Mouse (Mus musculus) brown adipose tissue, adult 24 weeks (tissue): ENCODE measurements at regions not wholly inside any gene's neighbourhood (a gene's known extent, or its start where the extent isn't known, plus 50 kb on each side); places are given as distances from the start of the nearest gene placed in this dataset.

Experiments used
- H3K27ac ChIP-seq: fragments of 200-500 bp; replicated peaks from 2 replicates; pipeline ENCODE4 v1.5.1; 2012; ENCODE audit warnings: low read depth, mild to moderate bottlenecking, low read length
- H3K4me1 ChIP-seq: fragments of 200-500 bp; 2 replicates; pipeline ENCODE4 v1.6.1; 2012; ENCODE audit warnings: low read length, mixed read lengths; ENCODE audit not compliant: control insufficient read depth, insufficient read depth, insufficient read length
- H3K4me3 ChIP-seq: fragments of 200-500 bp; 2 replicates; pipeline ENCODE4 v1.5.1; 2012; ENCODE audit warnings: low read depth, mild to moderate bottlenecking, low read length, moderate library complexity; ENCODE audit not compliant: insufficient read depth

DNA sequence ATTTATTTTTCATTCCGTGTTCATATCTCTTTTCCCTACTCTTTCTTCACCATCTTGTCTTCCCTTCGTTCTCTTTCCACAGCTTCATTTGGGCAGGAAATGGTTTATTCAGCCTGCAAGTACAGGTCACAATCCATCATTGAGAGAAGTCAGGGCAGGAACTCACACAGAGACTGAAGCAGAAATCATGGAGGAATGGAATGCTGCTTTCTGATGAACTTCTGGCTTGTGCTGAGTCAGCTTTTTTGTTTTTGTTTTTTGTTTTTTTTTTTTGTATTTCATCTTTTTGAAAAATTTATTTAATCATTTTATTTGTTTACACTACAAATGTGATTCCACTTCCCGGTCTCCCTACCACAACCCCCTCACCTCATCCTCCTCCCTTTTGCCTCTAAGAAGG, 51.2 kb upstream of the Suclg2 start:
- Histone ChIP-seq H3K4me3 (no peak overlapping the region), H3K4me1 (no peaks in the 10 kb centered on the region), H3K27ac (no peak overlapping the region)

DNA sequence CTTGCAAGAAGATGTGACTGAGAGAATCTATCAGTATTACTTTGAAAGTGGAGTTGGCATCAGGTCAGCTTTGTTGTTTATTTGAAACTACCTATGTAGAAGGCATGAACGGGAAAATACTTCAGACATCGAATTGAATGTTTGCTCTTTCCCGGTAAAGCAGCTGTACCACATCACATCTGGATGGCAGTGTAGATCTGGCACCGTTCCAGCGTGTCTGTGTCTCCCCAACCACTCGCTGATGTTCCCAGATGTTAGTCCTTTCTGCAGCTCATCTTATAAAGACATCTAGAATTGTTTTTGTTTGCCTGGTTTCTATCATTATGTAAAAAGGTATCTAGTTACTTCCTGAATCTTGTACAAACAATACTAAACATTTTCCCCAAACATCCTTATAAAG, 83.1 kb upstream of the Suclg2 start:
- no peak overlapping the region for H3K27ac ChIP-seq
- H3K4me3 ChIP-seq, result no peak overlapping the region
- H3K4me1 ChIP-seq, result no peaks in the 10 kb centered on the region

- no peak overlapping the region for H3K4me3 ChIP-seq
Measured at GRCm38 (mm10) chr6:95841502-95841901, 122.9 kb upstream of the Suclg2 start.

DNA sequence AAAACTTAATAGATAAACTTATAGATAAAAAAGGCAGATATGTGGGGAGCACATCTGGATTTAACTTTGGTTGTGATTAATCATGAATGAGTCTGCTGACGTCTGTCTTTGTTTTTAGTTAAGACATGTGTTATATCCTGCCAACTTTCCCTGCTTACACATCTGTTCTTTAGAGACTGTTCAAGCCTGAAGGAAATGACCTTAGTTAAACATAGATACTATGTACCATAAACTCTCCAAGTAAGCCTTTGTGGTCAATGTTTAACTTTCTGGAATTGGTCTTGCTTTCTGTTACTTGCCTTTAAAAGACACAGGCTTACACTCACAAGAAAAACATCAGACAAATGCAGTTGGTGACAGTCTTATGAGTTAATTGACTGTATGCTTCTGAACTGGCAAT, 127.9 kb upstream of the Suclg2 start:
- H3K4me3 ChIP-seq, result no peak overlapping the region
- H3K4me1 ChIP-seq, result no peaks in the 10 kb centered on the region
- H3K27ac ChIP-seq, result no peak overlapping the region

More at GRCm38 (mm10) chr6:95841502-95841901, 122.9 kb upstream of the Suclg2 start:
- no peaks in the 10 kb centered on the region for H3K4me1 ChIP-seq
- H3K27ac ChIP-seq, result no peak overlapping the region

GRCm38 (mm10) chr6:95875463-95875862, 156.9 kb upstream of the Suclg2 start:
- no peak overlapping the region for H3K4me3 ChIP-seq
- H3K27ac ChIP-seq, result no peak overlapping the region

DNA sequence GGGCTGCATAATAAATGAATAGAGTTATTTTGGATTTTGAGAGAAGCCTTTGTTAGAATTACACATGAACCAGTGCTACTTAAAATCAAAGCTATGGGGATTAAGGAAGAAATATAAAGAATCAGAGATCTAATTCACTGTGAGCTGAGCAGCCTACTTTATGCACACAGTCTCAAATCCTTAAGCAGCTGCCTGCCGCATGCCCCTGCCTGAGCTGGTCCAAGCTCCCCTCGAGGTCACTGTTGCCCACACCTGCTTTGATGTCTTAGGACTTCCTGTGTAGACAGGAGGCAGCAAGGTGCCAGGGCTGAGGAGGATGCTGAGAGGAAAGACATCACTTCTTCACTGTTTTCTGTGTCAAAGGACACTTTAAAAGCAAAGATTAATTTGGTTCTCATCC, 157.7 kb upstream of the Suclg2 start:
- no peak overlapping the region for H3K4me3 ChIP-seq
- H3K27ac ChIP-seq, result no peak overlapping the region
- no peaks in the 10 kb centered on the region for H3K4me1 ChIP-seq

More at GRCm38 (mm10) chr6:95875463-95875862, 156.9 kb upstream of the Suclg2 start:
- no peaks in the 10 kb centered on the region for H3K4me1 ChIP-seq

DNA sequence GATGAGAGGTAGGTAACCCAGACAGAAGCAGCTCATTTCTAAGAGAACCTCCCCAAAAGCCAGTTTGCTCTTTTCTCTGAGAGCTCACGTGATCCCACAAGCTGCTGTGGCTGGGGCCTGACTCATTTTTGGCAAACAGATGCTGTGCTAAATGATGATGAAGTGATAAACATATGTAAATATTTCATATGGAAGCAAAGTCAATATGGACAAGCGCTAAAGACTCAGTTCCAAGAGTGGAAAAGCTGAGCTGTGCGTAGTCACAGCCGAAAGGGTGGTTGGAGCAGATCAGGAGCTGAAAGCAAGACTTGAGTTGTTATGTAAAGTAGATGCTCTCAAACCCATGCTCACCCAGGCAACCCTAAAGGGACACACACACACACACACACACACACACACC, 168.0 kb upstream of the Suclg2 start:
- Histone ChIP-seq H3K27ac (no peak overlapping the region), H3K4me1 (no peaks in the 10 kb centered on the region)

DNA sequence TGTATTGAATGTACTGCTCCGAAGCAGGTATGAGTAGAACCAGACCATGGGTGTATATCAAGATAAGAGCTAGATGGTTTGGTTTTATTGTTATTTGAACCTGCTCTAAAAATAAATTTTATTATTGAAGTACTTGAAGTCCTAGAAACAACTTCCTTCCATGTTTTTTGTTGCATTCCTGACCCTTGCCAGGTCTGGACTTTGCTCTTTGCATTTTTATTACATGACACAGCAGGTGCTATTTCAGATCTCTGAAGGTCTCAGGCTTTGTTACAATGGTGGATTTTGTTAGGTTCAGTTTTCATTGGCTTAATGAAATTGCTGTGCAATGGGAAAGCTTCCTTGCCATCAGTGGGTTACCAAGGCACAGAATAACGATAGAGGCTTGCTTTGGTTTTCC, 184.0 kb upstream of the Suclg2 start:
- Histone ChIP-seq H3K27ac (no peak overlapping the region), H3K4me1 (no peaks in the 10 kb centered on the region), H3K4me3 (no peak overlapping the region)

More for the DNA sequence above, 168.0 kb upstream of the Suclg2 start:
- no peak overlapping the region for H3K4me3 ChIP-seq

GRCm38 (mm10) chr6:95904085-95904633, 185.6 kb upstream of the Suclg2 start:
- no peak overlapping the region for H3K4me3 ChIP-seq
- H3K4me1 ChIP-seq, result no peaks in the 10 kb centered on the region
- H3K27ac ChIP-seq, result no peak overlapping the region

GRCm38 (mm10) chr6:95905057-95905456, 186.5 kb upstream of the Suclg2 start:
- no peak overlapping the region for H3K27ac ChIP-seq
- H3K4me3 ChIP-seq, result no peak overlapping the region
- no peaks in the 10 kb centered on the region for H3K4me1 ChIP-seq

GRCm38 (mm10) chr6:95921737-95922136, 191.2 kb upstream of the Fam19a1 start:
- Histone ChIP-seq H3K4me1 (no peaks in the 10 kb centered on the region), H3K4me3 (no peak overlapping the region)

DNA sequence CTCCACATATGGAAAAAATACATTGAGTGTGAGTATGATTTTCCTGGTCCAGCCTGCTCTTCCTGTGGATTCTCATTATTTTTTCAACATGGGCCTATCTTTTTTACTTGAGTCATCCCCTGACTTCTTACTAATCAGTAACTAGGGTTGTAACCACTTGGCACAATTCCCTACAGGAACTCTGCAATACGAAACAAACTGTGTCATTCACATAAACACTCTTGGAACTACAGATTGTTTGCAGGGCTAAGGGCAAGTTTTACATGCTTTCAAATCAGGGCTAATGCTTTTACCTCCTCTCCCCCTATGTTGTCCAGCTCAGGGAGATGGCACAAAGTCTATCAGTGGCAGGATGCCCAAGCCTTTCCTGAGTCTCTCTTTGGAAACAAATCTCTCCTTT, 178.4 kb upstream of the Fam19a1 start:
- Histone ChIP-seq H3K4me3 (no peak overlapping the region), H3K4me1 (no peaks in the 10 kb centered on the region), H3K27ac (no peak overlapping the region)

More at GRCm38 (mm10) chr6:95921737-95922136, 191.2 kb upstream of the Fam19a1 start:
- H3K27ac ChIP-seq, result no peak overlapping the region

DNA sequence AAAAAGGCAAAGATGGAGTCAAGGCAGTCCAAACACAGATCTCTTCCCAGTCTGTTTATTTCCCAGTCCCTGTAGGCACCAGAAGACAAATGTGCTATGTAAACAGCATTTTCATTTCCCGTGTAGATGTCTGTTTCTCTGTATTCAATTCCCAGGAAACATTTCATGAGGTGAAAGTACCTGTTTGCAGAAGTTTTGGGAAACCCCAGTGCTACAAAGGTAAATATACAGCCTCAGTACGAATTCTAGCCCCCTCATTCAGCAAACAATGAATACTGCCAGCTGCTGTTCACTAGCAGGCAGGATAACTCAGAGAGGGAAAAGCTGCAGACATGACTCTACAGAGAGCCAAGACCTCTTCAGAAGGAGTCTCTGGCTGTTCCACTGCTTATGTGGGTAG, 176.4 kb upstream of the Fam19a1 start:
- H3K4me3 ChIP-seq, result no peak overlapping the region
- no peak overlapping the region for H3K27ac ChIP-seq
- no peaks in the 10 kb centered on the region for H3K4me1 ChIP-seq

DNA sequence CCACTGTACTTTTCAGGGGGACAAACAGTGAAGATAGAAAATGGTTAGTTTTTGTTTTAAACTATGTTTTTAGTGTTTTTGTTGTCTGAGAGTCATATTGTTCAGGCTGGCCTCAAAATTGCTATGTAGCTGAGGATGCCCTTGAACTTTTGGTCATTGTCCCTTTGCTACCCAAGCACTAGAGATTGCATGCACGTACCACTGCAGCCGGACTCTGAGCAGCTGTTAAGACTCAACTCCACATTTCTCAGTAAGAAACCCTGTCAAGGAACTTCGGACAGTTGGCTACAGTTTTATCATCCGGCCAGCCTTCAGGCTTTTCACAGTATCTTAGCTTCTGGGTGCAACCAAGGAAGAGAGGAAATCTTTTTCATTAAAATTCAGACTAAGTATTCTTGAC, 173.9 kb upstream of the Fam19a1 start:
- Histone ChIP-seq H3K4me3 (no peak overlapping the region), H3K4me1 (no peaks in the 10 kb centered on the region)

DNA sequence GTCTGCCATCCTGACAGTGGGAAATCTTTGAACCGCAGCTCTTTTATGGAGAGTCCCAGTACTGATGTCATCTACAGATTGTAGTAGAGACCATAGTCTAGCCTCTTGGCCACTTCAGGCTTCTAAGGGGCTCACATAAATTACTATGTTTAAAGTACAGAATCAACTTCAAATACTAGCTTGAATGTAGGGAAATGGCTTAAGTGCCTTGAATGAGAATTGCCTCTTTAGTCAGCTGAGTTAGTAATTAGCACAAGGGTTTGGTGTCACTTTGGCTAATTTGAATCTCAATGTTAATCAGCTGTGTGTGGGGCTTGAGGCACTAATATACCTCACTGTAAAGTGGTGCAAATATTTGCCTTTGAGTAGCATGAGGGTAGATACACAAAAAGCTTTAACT, 152.2 kb upstream of the Fam19a1 start:
- H3K27ac ChIP-seq, result no peak overlapping the region
- H3K4me1 ChIP-seq, result no peaks in the 10 kb centered on the region
- no peak overlapping the region for H3K4me3 ChIP-seq

More for the DNA sequence above, 173.9 kb upstream of the Fam19a1 start:
- no peak overlapping the region for H3K27ac ChIP-seq

GRCm38 (mm10) chr6:95966231-95966630, 146.7 kb upstream of the Fam19a1 start:
- H3K4me1 ChIP-seq, result no peaks in the 10 kb centered on the region
- H3K4me3 ChIP-seq, result no peak overlapping the region
- no peak overlapping the region for H3K27ac ChIP-seq
